Mouse (Mus musculus) ovary, adult 18-20 months (tissue): ENCODE results near the gene Adgrg5.

Source experiments
- DNase-seq: peaks from one replicate; pipeline ENCODE4 v3.0.0; 2022; ENCODE audit warnings: low spot score, mixed read lengths

Gene Adgrg5

GRCm38 (mm10) chr8:94992534-94992933 lies 69.0 kb downstream of the Adgrg5 start:
- DNase-seq = no peak
